Mouse (Mus musculus) midbrain, embryonic 11.5 days (tissue): ENCODE measurements around the gene Aven. TPM values are rescaled to one million over a fixed set of nuclear protein-coding genes. Genes with fewer than 3 reads are reported as not detected.

Experiments used
- ATAC-seq: fragments of 200-750 bp; cut with Nextera tagmentation; 2 replicates; pipeline ENCODE4 v1.8.0; 2017; ENCODE audit warnings: moderate TSS enrichment, moderate library complexity; ENCODE audit not compliant: low FRiP score
- DNase-seq: peaks from one replicate; pipeline ENCODE4 v3.0.0; 2015; ENCODE audit warnings: low spot score; ENCODE audit errors: missing footprints
- H3K27ac ChIP-seq: fragments of 300-500 bp; sonication (generic); 2 replicates; pipeline ENCODE4 v1.5.1; 2014; ENCODE audit warnings: low read depth, low read length
- H3K27me3 ChIP-seq: fragments of 300-500 bp; sonication (generic); 2 replicates; pipeline ENCODE4 v1.6.1; 2014; ENCODE audit warnings: mild to moderate bottlenecking, low read length, moderate library complexity, mixed read lengths; ENCODE audit not compliant: control insufficient read depth, insufficient read depth
- H3K36me3 ChIP-seq: fragments of 300-500 bp; sonication (generic); 2 replicates; pipeline ENCODE4 v1.6.1; 2014; ENCODE audit warnings: mild to moderate bottlenecking, low read length, moderate library complexity, mixed read lengths; ENCODE audit not compliant: control insufficient read depth, insufficient read depth
- H3K4me1 ChIP-seq: fragments of 300-500 bp; sonication (generic); 2 replicates; pipeline ENCODE4 v1.6.1; 2014; ENCODE audit warnings: low read length; ENCODE audit not compliant: control insufficient read depth, insufficient read depth
- H3K4me2 ChIP-seq: fragments of 300-500 bp; sonication (generic); 2 replicates; pipeline ENCODE4 v1.6.1; 2014; ENCODE audit warnings: mild to moderate bottlenecking, moderate library complexity
- H3K4me3 ChIP-seq: fragments of 300-500 bp; sonication (generic); 2 replicates; pipeline ENCODE4 v1.5.1; 2014; ENCODE audit warnings: low read depth, low read length
- H3K9ac ChIP-seq: fragments of 300-500 bp; sonication (generic); 2 replicates; pipeline ENCODE4 v1.6.1; 2014; ENCODE audit warnings: low read length
- H3K9me3 ChIP-seq: fragments of 300-500 bp; sonication (generic); 2 replicates; pipeline ENCODE4 v1.6.1; 2016; ENCODE audit warnings: low read length; ENCODE audit not compliant: control insufficient read depth
- WGBS: fragments of 180-500 bp; shearing (Covaris S2); extraction: QIAGEN DNeasy Blood & Tissue Kit; methylation state at CpG from one replicate; pipeline ENCODE4 v1.1.7; 2014; 5-methylcytosine and 5-hydroxymethylcytosine counted together
- polyA plus RNA-seq: library from polyadenylated mRNA; unstranded; fragments of >200 nt; fragmentation: Nextera tagmentation; extraction: Ambion mirVana; gene quantifications from 2 replicates; pipeline ENCODE4 v1.2.1, GENCODE M21; 2014

Gene Aven
- polyA plus RNA-seq, 1 experiment from 2014 or later = 6.9 TPM

- Histone ChIP-seq H3K36me3 (no peaks in the 10 kb centered on the region), H3K4me1 (no peaks in the 10 kb centered on the region; the same call in 1 of the 2 replicates), H3K9me3 (no peaks in the 10 kb centered on the region), H3K27me3 (no peaks in the 10 kb centered on the region), H3K9ac (no peak overlapping the region), H3K4me3 (no peak overlapping the region), H3K4me2 (no peak overlapping the region), H3K27ac (no peak overlapping the region)
- peak; percentile 93 for ATAC-seq
- DNase-seq = peak; percentile 91
- 5% methylated on average over 6 of the region's 6 CpGs for WGBS
These were observed 8.4 kb downstream of the Aven start for GRCm38 (mm10) chr2:112501209-112501608.

DNA sequence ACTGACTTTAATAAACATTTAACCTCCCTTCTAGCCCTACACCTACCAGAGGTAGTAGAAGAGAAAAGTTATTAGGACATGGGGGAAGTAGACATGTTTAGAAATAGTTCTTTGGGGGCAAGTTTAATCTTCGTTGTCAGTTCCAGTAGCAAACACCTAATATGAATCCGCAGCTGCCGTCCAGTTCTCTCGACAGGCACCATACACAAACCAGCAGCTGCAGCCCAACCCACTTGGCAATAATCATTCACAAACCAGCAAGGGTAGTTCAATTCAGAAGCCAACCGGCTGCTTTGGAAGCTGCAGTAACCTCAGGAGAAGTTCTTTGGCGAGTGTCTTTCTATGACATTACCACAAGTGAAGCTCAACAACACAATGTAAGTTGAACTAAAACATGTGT is 11.2 kb downstream of the Aven start:
- ATAC-seq (no peak), DNase-seq (no peak)
- WGBS = 92% methylated on average over 6 of the region's 6 CpGs
- Histone ChIP-seq H3K9me3 (no peaks in the 10 kb centered on the region), H3K4me3 (no peak overlapping the region), H3K4me2 (no peak overlapping the region), H3K9ac (no peak overlapping the region), H3K27me3 (no peaks in the 10 kb centered on the region), H3K4me1 (no peaks in the 10 kb centered on the region; the same call in 1 of the 2 replicates), H3K27ac (no peak overlapping the region), H3K36me3 (no peaks in the 10 kb centered on the region)

- Histone ChIP-seq H3K27ac (no peak overlapping the region), H3K4me2 (no peak overlapping the region), H3K4me1 (no peaks in the 10 kb centered on the region), H3K27me3 (no peaks in the 10 kb centered on the region), H3K9ac (no peak overlapping the region), H3K36me3 (no peaks in the 10 kb centered on the region), H3K9me3 (no peaks in the 10 kb centered on the region), H3K4me3 (no peak overlapping the region)
- DNase-seq (no peak), ATAC-seq (no peak)
- WGBS = 81% methylated on average over 5 of the region's 5 CpGs
These were observed 14.2 kb downstream of the Aven start for GRCm38 (mm10) chr2:112506841-112507435.

DNA sequence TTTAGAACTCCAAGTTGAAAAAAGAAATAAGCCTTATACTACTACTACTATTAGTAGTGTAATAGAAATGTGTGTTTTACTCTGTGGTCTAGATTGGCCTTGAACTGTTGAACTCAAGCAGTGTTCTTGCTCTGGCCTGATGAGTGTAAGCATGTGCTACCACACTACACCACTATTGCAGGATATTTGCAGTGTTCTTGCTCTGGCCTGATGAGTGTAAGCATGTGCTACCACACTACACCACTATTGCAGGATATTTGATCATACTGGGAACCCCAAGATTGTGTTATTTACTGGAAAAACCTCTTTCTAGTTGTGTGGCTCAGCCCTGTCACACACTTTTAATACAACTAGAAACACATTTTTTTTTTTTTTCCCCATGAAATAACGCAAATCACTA is 14.7 kb downstream of the Aven start:
- Histone ChIP-seq H3K27ac (no peak overlapping the region), H3K4me1 (no peaks in the 10 kb centered on the region), H3K36me3 (no peaks in the 10 kb centered on the region), H3K4me3 (no peak overlapping the region), H3K27me3 (no peaks in the 10 kb centered on the region), H3K9ac (no peak overlapping the region), H3K9me3 (no peaks in the 10 kb centered on the region), H3K4me2 (no peak overlapping the region)
- 95% methylated on average over 1 of the region's 1 CpGs for WGBS
- ATAC-seq (no peak), DNase-seq (no peak)

DNA sequence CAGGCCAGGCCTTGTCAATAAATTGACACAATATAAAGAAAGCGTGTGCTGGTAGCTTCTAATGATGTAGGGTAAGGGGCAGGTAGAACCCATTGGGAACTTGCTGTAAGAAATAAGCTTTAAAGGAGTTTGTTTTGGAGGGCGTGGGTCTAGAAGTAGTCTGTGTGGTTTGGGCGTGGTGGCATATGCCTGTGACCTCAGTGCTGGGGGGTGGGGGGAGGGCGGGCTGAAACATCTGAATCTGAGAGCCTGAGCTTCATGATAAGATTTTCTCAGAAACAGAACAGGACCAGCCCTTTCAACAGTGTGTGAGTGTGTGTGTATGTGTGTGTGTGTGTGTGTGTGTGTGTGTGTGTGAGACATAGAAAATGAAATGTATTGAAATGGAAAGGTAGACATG is 17.4 kb downstream of the Aven start:
- Histone ChIP-seq H3K9me3 (no peaks in the 10 kb centered on the region), H3K27me3 (no peaks in the 10 kb centered on the region), H3K4me1 (no peaks in the 10 kb centered on the region), H3K4me2 (no peak overlapping the region), H3K36me3 (no peaks in the 10 kb centered on the region), H3K4me3 (no peak overlapping the region), H3K27ac (no peak overlapping the region), H3K9ac (no peak overlapping the region)
- WGBS = 91% methylated on average over 4 of the region's 4 CpGs
- ATAC-seq = no peak
- no peak for DNase-seq

- ATAC-seq (no peak), DNase-seq (no peak)
- no peaks in the 10 kb centered on the region for H3K36me3 ChIP-seq
- 76% methylated on average over 1 of the region's 1 CpGs for WGBS
- no peak overlapping the region for H3K27ac ChIP-seq
- no peaks in the 10 kb centered on the region for H3K9me3 ChIP-seq
- H3K4me3 ChIP-seq = no peak overlapping the region
- H3K9ac ChIP-seq = no peak overlapping the region
- no peaks in the 10 kb centered on the region for H3K4me1 ChIP-seq
- no peak overlapping the region for H3K4me2 ChIP-seq
- no peaks in the 10 kb centered on the region for H3K27me3 ChIP-seq
These were observed 20.3 kb downstream of the Aven start for GRCm38 (mm10) chr2:112513036-112513435.

- WGBS = 76% methylated on average over 3 of the region's 3 CpGs
- Histone ChIP-seq H3K9me3 (no peaks in the 10 kb centered on the region), H3K4me2 (no peak overlapping the region)
These were observed 24.0 kb downstream of the Aven start for GRCm38 (mm10) chr2:112516728-112517127.

DNA sequence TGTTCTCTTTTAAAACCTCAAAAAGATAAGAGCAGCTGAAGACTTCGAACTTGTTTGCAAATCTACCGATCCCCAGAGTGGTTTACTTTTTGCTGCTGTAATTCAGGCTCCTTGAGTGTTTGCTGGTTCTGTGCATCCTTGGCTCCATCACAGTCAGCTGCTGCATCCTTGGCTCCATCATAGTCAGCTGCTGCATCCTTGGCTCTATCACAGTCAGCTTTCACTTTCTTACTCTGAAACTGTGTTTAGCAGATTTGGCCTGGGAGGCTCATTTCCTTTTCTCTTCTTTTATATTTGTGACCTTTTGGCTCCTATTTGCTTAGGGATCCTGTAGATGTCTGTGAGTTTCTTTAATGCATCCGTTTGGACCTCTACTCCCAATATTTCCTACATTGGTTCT is 24.5 kb downstream of the Aven start:
- Histone ChIP-seq H3K36me3 (no peaks in the 10 kb centered on the region), H3K27ac (no peak overlapping the region), H3K4me2 (no peak overlapping the region), H3K4me3 (no peak overlapping the region), H3K27me3 (no peaks in the 10 kb centered on the region), H3K4me1 (no peaks in the 10 kb centered on the region), H3K9ac (no peak overlapping the region), H3K9me3 (no peaks in the 10 kb centered on the region)
- WGBS = 91% methylated on average over 3 of the region's 3 CpGs
- DNase-seq (no peak), ATAC-seq (no peak)

More at GRCm38 (mm10) chr2:112516728-112517127, 24.0 kb downstream of the Aven start:
- Histone ChIP-seq H3K4me1 (no peaks in the 10 kb centered on the region), H3K9ac (no peak overlapping the region), H3K4me3 (no peak overlapping the region), H3K27ac (no peak overlapping the region), H3K27me3 (no peaks in the 10 kb centered on the region), H3K36me3 (no peaks in the 10 kb centered on the region)
- no peak for ATAC-seq
- DNase-seq = no peak

DNA sequence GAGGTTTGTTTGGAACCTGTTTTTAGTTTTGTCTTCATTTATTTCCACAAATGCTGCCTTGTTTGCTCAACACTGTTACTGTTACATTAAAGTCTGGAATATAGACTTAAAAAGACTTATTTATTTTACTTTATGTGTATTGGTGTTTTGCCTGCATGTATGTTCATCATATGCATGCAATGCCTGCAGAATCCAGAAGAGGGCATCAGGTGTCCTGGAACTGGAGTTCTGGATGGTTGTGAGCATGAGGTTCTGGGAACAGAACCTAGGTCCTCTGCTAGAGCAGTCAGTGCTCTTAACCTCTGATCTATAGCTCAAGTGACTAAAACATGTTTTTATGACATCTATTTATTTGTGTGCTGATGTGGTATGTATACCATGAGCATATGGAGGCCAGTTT is 25.8 kb downstream of the Aven start:
- no peak overlapping the region for H3K9ac ChIP-seq
- H3K36me3 ChIP-seq = no peaks in the 10 kb centered on the region
- DNase-seq (no peak), ATAC-seq (no peak)
- H3K4me1 ChIP-seq = no peaks in the 10 kb centered on the region
- no peaks in the 10 kb centered on the region for H3K9me3 ChIP-seq
- no peak overlapping the region for H3K4me3 ChIP-seq
- H3K27ac ChIP-seq = no peak overlapping the region
- H3K27me3 ChIP-seq = no peaks in the 10 kb centered on the region
- H3K4me2 ChIP-seq = no peak overlapping the region
